Mouse (Mus musculus): Measurements from ENCODE around the gene Cpeb3.

DNA sequence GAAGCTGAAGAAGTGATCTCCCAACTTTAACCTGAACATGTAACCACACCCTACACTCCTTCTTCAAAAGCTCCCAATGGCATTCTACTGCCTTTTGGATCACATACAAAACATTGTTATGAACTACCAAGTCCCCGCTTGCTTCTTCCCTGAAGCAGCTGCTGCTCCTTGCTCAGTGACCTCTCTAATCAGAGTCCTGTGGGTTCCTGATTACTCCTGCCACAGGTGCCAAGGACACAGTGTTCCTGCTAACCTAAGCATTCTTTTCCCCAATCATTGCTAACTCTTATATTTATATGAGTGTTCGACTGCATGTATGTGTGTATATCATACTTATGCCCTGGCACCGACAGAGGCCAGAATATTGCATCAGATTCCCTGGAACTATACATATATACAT, 115.2 kb downstream of the Cpeb3 start:
- TF ChIP-seq TAL1 (IDR thresholded peaks at IDR 0.05; ENCODE audit: low read length) (no peak), GATA1 (IDR thresholded peaks at IDR 0.05; ENCODE audit: low read length) (no peak)
